Mouse (Mus musculus): ENCODE results near the gene Emilin2. TPM values are rescaled to one million over a fixed set of nuclear protein-coding genes. Genes with fewer than 3 reads are reported as not detected.

Emilin2 gene
- polyA plus RNA-seq, 1 experiment, result 2.0 TPM

DNA sequence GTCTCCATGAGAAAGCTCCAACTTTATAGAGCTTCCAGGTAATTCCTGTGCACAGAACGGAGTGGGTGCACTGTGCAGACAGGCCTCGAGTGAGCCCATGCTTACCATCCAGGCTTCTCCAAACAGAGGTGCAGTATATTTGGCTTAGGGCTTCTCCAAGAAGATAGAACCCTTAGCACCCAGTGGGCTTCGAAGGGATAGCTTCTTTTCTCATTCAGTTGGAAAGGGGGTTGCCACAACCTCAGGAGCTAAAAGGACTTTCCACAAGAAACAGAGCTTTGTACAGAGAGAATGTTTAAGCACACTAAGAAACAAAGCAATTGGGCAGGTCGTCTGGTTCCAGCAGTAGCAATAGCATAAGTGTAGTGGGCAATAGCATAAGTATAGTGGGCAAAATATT is 2.5 kb upstream of the Emilin2 start:
- DNase-seq (ENCODE audit: low read depth), result no peak
- no peak for TF ChIP-seq CTCF (IDR thresholded peaks at IDR 0.05; ENCODE audit: borderline replicate concordance, extremely low read depth, insufficient read depth, insufficient read length)
- TF ChIP-seq POLR2A (IDR thresholded peaks at IDR 0.05; ENCODE audit: borderline replicate concordance, extremely low read depth, insufficient read depth, insufficient read length, poor library complexity, severe bottlenecking), result no peak

DNA sequence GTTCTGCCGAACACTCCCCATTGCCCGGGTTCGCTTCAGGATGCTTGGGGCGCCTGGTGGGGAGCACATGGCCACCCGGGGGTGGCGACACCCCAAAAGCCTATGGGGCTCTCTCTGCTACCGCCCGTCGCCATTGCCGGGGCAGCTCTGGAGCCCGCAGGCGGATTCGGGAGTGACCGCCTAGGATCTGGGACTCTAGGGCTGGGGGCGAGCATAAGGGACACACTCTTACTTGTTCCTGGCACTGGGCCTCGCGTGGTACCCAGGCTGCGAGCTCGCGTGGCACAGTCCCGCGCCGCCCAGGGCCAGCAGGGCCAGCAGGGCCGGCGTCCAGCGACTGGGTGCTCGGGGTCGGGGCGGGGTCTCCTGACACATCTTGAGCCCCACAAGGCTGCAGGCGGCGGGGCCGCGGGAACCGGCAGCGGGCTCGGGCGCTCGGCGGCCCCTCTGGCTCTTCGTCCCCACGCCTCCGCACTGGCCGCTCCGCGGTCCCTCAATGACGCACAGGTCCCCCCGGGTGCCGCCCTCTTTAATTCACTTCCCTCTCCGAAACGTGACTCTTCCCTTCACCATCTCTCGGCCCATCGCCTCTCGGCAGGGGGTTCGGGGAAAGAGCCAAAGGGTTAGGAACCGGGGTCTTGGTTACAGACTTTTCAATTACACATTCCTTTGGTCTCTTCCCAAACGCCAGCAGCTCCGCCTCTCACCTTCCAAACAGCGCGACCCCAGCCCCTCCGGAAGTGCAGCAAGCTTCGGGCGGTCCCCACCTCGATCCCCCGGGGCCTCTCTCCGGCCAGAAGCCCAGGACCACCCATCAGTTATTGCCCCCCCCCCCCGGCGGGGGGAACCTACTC is 1.1 kb downstream of the Emilin2 start:
- peak; percentile 33 for DNase-seq (ENCODE audit: low read depth)
- TF ChIP-seq POLR2A (IDR thresholded peaks at IDR 0.05; ENCODE audit: borderline replicate concordance, extremely low read depth, insufficient read depth, insufficient read length, poor library complexity, severe bottlenecking) (no peak), CTCF (IDR thresholded peaks at IDR 0.05; ENCODE audit: borderline replicate concordance, extremely low read depth, insufficient read depth, insufficient read length) (no peak)

GRCm38 (mm10) chr17:71309711-71310485 is 1.9 kb downstream of the Emilin2 start:
- DNase-seq (ENCODE audit: low read depth), result peak; percentile 44
- TF ChIP-seq CTCF (IDR thresholded peaks at IDR 0.05; ENCODE audit: borderline replicate concordance, extremely low read depth, insufficient read depth, insufficient read length), result no peak
- no peak for TF ChIP-seq POLR2A (IDR thresholded peaks at IDR 0.05; ENCODE audit: borderline replicate concordance, extremely low read depth, insufficient read depth, insufficient read length, poor library complexity, severe bottlenecking)

- TF ChIP-seq CTCF (IDR thresholded peaks at IDR 0.05; ENCODE audit: borderline replicate concordance, extremely low read depth, insufficient read depth, insufficient read length) (no peak), POLR2A (IDR thresholded peaks at IDR 0.05; ENCODE audit: borderline replicate concordance, extremely low read depth, insufficient read depth, insufficient read length, poor library complexity, severe bottlenecking) (no peak)
- peak; percentile 21 for DNase-seq (ENCODE audit: low read depth)
These were observed 2.6 kb downstream of the Emilin2 start for GRCm38 (mm10) chr17:71309141-71309540.

GRCm38 (mm10) chr17:71308296-71308695 is 3.5 kb downstream of the Emilin2 start:
- no peak for DNase-seq (ENCODE audit: low read depth)
- TF ChIP-seq CTCF (IDR thresholded peaks at IDR 0.05; ENCODE audit: borderline replicate concordance, extremely low read depth, insufficient read depth, insufficient read length), result no peak
- no peak for TF ChIP-seq POLR2A (IDR thresholded peaks at IDR 0.05; ENCODE audit: borderline replicate concordance, extremely low read depth, insufficient read depth, insufficient read length, poor library complexity, severe bottlenecking)

- no peak for DNase-seq (ENCODE audit: low read depth)
- TF ChIP-seq POLR2A (IDR thresholded peaks at IDR 0.05; ENCODE audit: borderline replicate concordance, extremely low read depth, insufficient read depth, insufficient read length, poor library complexity, severe bottlenecking) (no peak), CTCF (IDR thresholded peaks at IDR 0.05; ENCODE audit: borderline replicate concordance, extremely low read depth, insufficient read depth, insufficient read length) (no peak)
These were observed 4.5 kb downstream of the Emilin2 start for GRCm38 (mm10) chr17:71307251-71307790.

DNA sequence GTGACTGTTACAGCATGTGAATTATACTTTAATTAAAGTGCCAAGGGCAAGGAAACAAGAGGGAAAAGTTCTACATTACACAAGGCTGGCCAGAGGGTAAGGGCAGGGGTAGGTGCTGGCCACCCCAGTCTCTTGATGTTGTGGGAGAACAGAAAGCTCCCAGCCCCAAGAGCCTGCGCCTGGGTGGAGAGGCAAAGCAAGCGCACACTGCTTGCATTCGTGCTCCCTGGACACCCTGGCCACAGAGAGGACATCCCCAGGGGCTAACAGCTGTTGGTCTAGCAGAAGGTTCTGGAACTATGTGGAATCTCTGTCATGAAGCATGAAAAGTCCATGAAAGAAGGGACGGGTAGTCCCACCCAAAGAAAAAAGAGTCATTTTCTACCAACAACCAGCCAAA is 5.1 kb downstream of the Emilin2 start:
- no peak for DNase-seq (ENCODE audit: low read depth)
- TF ChIP-seq CTCF (IDR thresholded peaks at IDR 0.05; ENCODE audit: borderline replicate concordance, extremely low read depth, insufficient read depth, insufficient read length), result no peak
- no peak for TF ChIP-seq POLR2A (IDR thresholded peaks at IDR 0.05; ENCODE audit: borderline replicate concordance, extremely low read depth, insufficient read depth, insufficient read length, poor library complexity, severe bottlenecking)

DNA sequence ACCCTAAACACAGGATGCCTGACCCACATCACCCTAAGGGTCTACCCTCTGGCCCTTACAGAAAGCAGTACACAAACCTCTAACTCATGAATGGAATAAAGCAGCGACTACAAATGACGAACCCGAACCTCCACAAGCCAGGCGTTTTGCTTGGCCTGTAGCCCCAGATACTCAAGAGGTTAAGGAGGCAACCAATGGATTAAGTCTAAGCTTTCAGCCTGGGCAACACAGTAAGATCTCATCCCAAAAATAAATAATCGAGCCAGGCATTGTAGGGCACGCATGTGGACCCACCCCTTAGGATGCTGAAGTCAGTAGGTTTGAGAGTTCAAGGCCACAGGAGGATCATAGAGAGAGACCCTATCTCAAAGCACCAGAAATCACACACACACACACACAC is 5.7 kb downstream of the Emilin2 start:
- no peak for DNase-seq (ENCODE audit: low read depth)

DNA sequence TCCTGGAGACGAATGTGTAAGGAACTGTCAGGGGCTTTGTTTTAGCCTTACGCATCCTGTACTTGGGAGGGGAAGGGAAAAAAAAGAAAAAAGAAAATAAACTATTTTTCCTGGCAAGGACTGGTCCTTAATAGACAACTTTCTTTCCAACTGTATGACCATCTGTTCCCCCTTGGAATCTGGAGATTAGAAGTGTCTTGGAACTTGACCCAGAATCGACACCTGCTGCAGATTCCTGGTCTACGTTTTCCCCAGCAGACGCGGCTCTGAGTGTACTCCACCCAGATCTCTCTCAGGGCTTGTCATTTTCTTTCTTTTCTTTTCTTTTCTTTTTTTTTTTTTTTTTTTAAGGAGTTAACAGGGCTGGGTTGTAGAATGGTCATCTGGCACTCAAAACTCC is 8.3 kb downstream of the Emilin2 start:
- peak; percentile 47 for DNase-seq (ENCODE audit: low read depth)
- TF ChIP-seq POLR2A (IDR thresholded peaks at IDR 0.05; ENCODE audit: borderline replicate concordance, extremely low read depth, insufficient read depth, insufficient read length, poor library complexity, severe bottlenecking), result no peak
- no peak for TF ChIP-seq CTCF (IDR thresholded peaks at IDR 0.05; ENCODE audit: borderline replicate concordance, extremely low read depth, insufficient read depth, insufficient read length)

More for the DNA sequence above, 5.7 kb downstream of the Emilin2 start:
- TF ChIP-seq POLR2A (IDR thresholded peaks at IDR 0.05; ENCODE audit: borderline replicate concordance, extremely low read depth, insufficient read depth, insufficient read length, poor library complexity, severe bottlenecking) (no peak), CTCF (IDR thresholded peaks at IDR 0.05; ENCODE audit: borderline replicate concordance, extremely low read depth, insufficient read depth, insufficient read length) (no peak)

GRCm38 (mm10) chr17:71301413-71301812 is 10.4 kb downstream of the Emilin2 start:
- TF ChIP-seq POLR2A (IDR thresholded peaks at IDR 0.05; ENCODE audit: borderline replicate concordance, extremely low read depth, insufficient read depth, insufficient read length, poor library complexity, severe bottlenecking) (no peak), CTCF (IDR thresholded peaks at IDR 0.05; ENCODE audit: borderline replicate concordance, extremely low read depth, insufficient read depth, insufficient read length) (no peak)
- DNase-seq (ENCODE audit: low read depth), result no peak

DNA sequence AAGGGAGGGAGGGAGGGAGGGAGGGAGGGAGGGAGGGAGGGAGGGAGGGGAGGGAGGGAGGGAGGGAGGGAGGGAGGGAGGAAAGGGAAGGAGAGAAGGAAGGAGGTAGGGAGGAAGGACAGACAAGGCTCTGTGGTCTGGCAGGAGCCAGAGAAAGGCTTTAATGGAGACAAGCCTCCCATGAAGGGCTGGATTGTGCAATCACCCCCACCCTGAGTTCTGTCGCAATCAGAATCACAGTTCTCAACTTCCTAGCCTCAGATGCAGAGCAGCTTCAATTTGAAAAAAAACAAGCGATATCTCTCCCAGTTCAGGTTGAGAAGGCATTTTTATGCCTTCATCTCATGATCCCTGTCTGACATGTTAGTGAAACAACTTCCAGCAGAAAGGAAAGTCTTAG is 11.4 kb downstream of the Emilin2 start:
- no peak for DNase-seq (ENCODE audit: low read depth)
- no peak for TF ChIP-seq CTCF (IDR thresholded peaks at IDR 0.05; ENCODE audit: borderline replicate concordance, extremely low read depth, insufficient read depth, insufficient read length)
- TF ChIP-seq POLR2A (IDR thresholded peaks at IDR 0.05; ENCODE audit: borderline replicate concordance, extremely low read depth, insufficient read depth, insufficient read length, poor library complexity, severe bottlenecking), result no peak
